Mouse (Mus musculus) kidney, embryonic 16.5 days (tissue): ENCODE results near the gene Pheta1. TPM values are rescaled to one million over a fixed set of nuclear protein-coding genes. Genes with fewer than 3 reads are reported as not detected.

ENCODE experiments used
- ATAC-seq: fragments of 200-750 bp; cut with Nextera tagmentation; 2 replicates; pipeline ENCODE4 v1.8.0; 2017; ENCODE audit warnings: moderate TSS enrichment; ENCODE audit not compliant: low FRiP score, low TSS enrichment
- H3K27ac ChIP-seq: fragments of 300-500 bp; sonication (generic); 2 replicates; pipeline ENCODE4 v1.5.1; 2014; ENCODE audit warnings: low read length
- H3K27me3 ChIP-seq: fragments of 300-500 bp; sonication (generic); 2 replicates; pipeline ENCODE4 v1.6.1; 2014; ENCODE audit warnings: low read length, control low read depth, mixed read lengths; ENCODE audit not compliant: insufficient read depth
- H3K36me3 ChIP-seq: fragments of 300-500 bp; sonication (generic); 2 replicates; pipeline ENCODE4 v1.6.1; 2014; ENCODE audit warnings: low read length, control low read depth, mixed read lengths; ENCODE audit not compliant: insufficient read depth
- H3K4me1 ChIP-seq: fragments of 300-500 bp; sonication (generic); 2 replicates; pipeline ENCODE4 v1.6.1; 2014; ENCODE audit warnings: low read length, control low read depth, mixed read lengths; ENCODE audit not compliant: insufficient read depth
- H3K4me2 ChIP-seq: fragments of 300-500 bp; sonication (generic); replicated peaks from 2 replicates; pipeline ENCODE4 v1.6.1; 2014; ENCODE audit warnings: low read depth, low read length
- H3K4me3 ChIP-seq: fragments of 300-500 bp; sonication (generic); 2 replicates; pipeline ENCODE4 v1.5.1; 2014; ENCODE audit warnings: mild to moderate bottlenecking, low read length
- H3K9ac ChIP-seq: fragments of 300-500 bp; sonication (generic); replicated peaks from 2 replicates; pipeline ENCODE4 v1.6.1; 2014; ENCODE audit warnings: low read length
- H3K9me3 ChIP-seq: fragments of 300-500 bp; sonication (generic); 2 replicates; pipeline ENCODE4 v1.6.1; 2016; ENCODE audit warnings: low read length, control low read depth
- WGBS: fragments of 180-500 bp; shearing (Covaris S2); extraction: QIAGEN DNeasy Blood & Tissue Kit; methylation state at CpG from one replicate; pipeline ENCODE4 v1.1.7; 2014; 5-methylcytosine and 5-hydroxymethylcytosine counted together
- polyA plus RNA-seq: library from polyadenylated mRNA; unstranded; fragments of >200 nt; fragmentation: Nextera tagmentation; extraction: Ambion mirVana; gene quantifications from 2 replicates; pipeline ENCODE4 v1.2.1, GENCODE M21; 2015

Gene Pheta1
- polyA plus RNA-seq, 1 experiment from 2014 or later, result 33.2 TPM

DNA sequence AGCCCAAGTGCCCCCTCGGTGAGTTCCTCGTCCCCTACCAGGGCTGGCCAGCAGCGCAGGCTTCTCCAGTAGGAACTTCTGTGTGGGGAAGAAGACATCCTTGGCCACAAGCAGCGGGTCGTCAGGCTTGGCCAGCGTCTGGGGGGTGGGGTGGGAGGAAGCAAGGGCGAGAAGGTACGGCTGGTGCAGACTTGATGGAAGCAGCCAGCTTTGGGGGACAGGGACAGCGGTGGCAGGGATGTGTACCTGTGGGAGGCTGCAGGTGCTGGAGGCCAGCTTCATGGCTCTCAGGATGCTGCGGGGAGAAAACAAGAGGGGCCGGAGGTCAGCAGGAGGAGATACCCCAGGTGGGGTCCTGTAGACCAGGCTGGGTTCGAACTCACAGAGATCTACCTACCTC lies 26.3 kb downstream of the Pheta1 start:
- no peak for ATAC-seq
- Histone ChIP-seq H3K27ac (no peak overlapping the region), H3K9ac (no peak overlapping the region), H3K4me3 (no peak overlapping the region), H3K36me3 (0 out of 2 replicates have a peak, but pooled peaks cover 9% of the 10 kb centered on the region), H3K4me2 (no peak overlapping the region), H3K9me3 (no peaks in the 10 kb centered on the region), H3K4me1 (0 out of 2 replicates have a peak, but pooled peaks cover 4% of the 10 kb centered on the region), H3K27me3 (no peaks in the 10 kb centered on the region)
- whole genome bisulfite sequencing, result 86% methylated on average over 12 of the region's 12 CpGs

DNA sequence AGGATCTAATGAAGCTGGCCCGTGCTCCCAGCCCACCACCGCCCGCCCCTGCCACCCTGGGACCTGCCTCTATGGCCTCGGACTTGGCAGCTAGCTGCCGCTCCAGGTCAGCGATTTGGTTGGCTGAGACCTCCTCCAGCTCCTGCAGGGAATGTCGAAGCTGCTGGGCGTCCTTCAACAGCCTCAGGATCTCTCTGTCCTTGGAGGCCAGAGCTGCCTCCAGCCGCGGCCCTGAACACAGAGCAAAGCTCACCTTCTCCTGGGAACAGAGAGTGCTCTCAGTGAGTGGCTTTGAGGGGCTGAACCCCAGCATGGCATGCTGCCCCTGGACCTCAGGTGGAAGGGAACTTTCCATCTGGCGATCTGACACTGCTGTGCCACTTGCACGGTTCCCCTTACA lies 28.1 kb downstream of the Pheta1 start:
- Histone ChIP-seq H3K27ac (no peak overlapping the region), H3K9me3 (no peaks in the 10 kb centered on the region), H3K36me3 (0 out of 2 replicates have a peak, but pooled peaks cover 9% of the 10 kb centered on the region), H3K4me3 (no peak overlapping the region), H3K9ac (no peak overlapping the region), H3K4me2 (no peak overlapping the region), H3K27me3 (no peaks in the 10 kb centered on the region), H3K4me1 (0 out of 2 replicates have a peak, but pooled peaks cover 4% of the 10 kb centered on the region)
- ATAC-seq, result no peak
- 78% methylated on average over 12 of the region's 12 CpGs for WGBS

- Histone ChIP-seq H3K9ac (no peak overlapping the region), H3K4me2 (no peak overlapping the region), H3K4me3 (no peak overlapping the region), H3K27me3 (no peaks in the 10 kb centered on the region), H3K4me1 (0 out of 2 replicates have a peak, but pooled peaks cover 2% of the 10 kb centered on the region), H3K9me3 (no peaks in the 10 kb centered on the region), H3K36me3 (0 out of 2 replicates have a peak, but pooled peaks cover 5% of the 10 kb centered on the region), H3K27ac (no peak overlapping the region)
- ATAC-seq, result no peak
- WGBS, result 85% methylated on average over 17 of the region's 17 CpGs
These were observed 29.9 kb downstream of the Pheta1 start for GRCm38 (mm10) chr5:121878703-121879102.

- no peak for ATAC-seq
- no peak overlapping the region for H3K9ac ChIP-seq
- 0 out of 2 replicates have a peak, but pooled peaks cover 4% of the 10 kb centered on the region for H3K36me3 ChIP-seq
- no peak overlapping the region for H3K27ac ChIP-seq
- no peaks in the 10 kb centered on the region for H3K9me3 ChIP-seq
- H3K4me2 ChIP-seq, result no peak overlapping the region
- H3K27me3 ChIP-seq, result no peaks in the 10 kb centered on the region
- WGBS, result 62% methylated on average over 6 of the region's 6 CpGs
- no peak overlapping the region for H3K4me3 ChIP-seq
- no peaks in the 10 kb centered on the region for H3K4me1 ChIP-seq
These were observed 30.4 kb downstream of the Pheta1 start for GRCm38 (mm10) chr5:121879211-121879610.

- 69% methylated on average over 8 of the region's 8 CpGs for WGBS
- no peak overlapping the region for H3K9ac ChIP-seq
- no peaks in the 10 kb centered on the region for H3K27me3 ChIP-seq
- H3K4me1 ChIP-seq, result no peaks in the 10 kb centered on the region
- peak; percentile 50; the same call in 1 of the 2 replicates for ATAC-seq
- H3K27ac ChIP-seq, result no peak overlapping the region
- peaks cover 6% of the 10 kb centered on the region; the same call in 1 of the 2 replicates for H3K9me3 ChIP-seq
- H3K4me2 ChIP-seq, result no peak overlapping the region
- no peak overlapping the region for H3K4me3 ChIP-seq
- no peaks in the 10 kb centered on the region for H3K36me3 ChIP-seq
These were observed 34.6 kb downstream of the Pheta1 start for GRCm38 (mm10) chr5:121883356-121883755.

GRCm38 (mm10) chr5:121889375-121889774 lies 40.6 kb downstream of the Pheta1 start:
- H3K4me3 ChIP-seq, result no peak overlapping the region
- no peaks in the 10 kb centered on the region for H3K27me3 ChIP-seq
- no peak overlapping the region for H3K27ac ChIP-seq
- H3K36me3 ChIP-seq, result no peaks in the 10 kb centered on the region
- ATAC-seq, result no peak
- H3K4me1 ChIP-seq, result 0 out of 2 replicates have a peak, but pooled peaks cover 5% of the 10 kb centered on the region
- no peak overlapping the region for H3K9ac ChIP-seq
- H3K9me3 ChIP-seq, result peaks cover 6% of the 10 kb centered on the region; the same call in 1 of the 2 replicates
- no peak overlapping the region for H3K4me2 ChIP-seq
- WGBS, result 39% methylated on average over 13 of the region's 13 CpGs

DNA sequence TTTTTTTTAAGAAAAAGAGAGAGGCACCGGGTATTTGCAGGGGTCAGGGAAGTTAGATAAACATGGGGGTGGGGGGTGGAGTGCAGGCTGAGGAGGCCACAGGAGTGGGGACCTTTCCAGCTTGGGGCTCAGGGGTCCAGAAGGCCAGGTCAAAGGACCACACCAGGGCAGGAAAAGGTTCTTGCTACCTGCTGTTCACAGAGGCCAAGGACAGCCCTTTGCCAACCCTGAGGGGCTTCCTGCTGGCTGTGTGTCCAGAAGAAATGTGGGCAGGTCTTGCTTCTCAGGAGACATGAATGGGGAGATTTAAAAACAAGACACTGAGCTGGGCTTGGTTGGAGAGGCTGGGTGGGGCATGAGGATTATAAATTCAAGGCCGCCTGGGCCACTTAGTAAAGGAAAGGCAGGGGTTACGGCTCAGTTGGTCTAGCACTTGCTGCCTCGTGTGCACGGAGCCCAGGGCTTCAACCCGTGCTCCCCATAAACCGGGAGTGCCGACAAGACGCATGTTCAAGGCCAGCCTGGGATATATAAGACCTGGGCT lies 41.1 kb downstream of the Pheta1 start:
- Histone ChIP-seq H3K4me1 (peaks cover 7% of the 10 kb centered on the region; the same call in 1 of the 2 replicates), H3K36me3 (no peaks in the 10 kb centered on the region), H3K4me3 (no peak overlapping the region), H3K9ac (no peak overlapping the region), H3K9me3 (peaks cover 6% of the 10 kb centered on the region; the same call in 1 of the 2 replicates), H3K27ac (no peak overlapping the region), H3K4me2 (no peak overlapping the region), H3K27me3 (no peaks in the 10 kb centered on the region)
- WGBS, result 28% methylated on average over 9 of the region's 9 CpGs
- no peak for ATAC-seq

DNA sequence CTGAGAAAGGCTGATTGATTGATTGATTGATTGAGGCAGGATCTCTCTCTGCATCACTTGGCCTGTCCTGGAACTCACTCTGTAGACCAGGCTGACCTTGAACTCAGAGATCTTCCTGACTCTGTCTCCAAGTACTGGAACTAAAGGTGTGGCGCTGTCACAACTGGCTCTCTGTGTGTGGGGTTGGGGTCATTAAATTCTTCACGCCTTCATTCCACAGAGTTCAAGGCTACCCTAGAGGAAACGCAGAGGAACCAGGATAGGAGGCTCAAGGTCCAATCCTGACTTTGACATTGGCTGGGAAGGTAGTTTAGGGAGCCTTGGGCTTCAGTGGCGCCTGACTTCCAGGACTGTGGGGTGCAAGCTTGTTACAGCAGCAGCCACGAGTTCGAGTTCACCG lies 42.1 kb downstream of the Pheta1 start:
- Histone ChIP-seq H3K36me3 (no peaks in the 10 kb centered on the region), H3K4me2 (no peak overlapping the region), H3K4me3 (no peak overlapping the region), H3K27ac (no peak overlapping the region), H3K4me1 (peaks cover 16% of the 10 kb centered on the region), H3K9ac (no peak overlapping the region), H3K9me3 (peaks cover 6% of the 10 kb centered on the region; the same call in 1 of the 2 replicates), H3K27me3 (no peaks in the 10 kb centered on the region)
- WGBS, result 89% methylated on average over 7 of the region's 7 CpGs
- no peak for ATAC-seq

DNA sequence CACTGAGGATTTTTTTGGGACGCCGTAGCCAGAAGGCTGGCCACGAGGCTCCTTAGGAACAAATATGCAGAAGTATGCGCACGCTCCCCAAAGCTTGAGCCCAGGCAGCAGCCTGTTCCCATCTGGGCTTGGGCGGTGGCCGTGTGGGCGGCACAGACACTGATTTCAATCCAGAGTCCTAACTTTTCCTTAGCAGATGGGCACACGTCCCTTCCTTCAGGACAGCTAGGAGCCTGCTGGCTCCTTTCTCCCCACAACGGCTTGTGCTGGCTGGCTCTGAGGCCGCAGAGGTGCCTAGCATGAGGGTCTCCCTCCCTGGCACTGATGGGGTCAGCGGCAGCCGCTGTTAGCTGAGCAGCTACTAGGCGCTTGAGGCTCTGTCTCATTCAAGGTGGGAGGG lies 43.5 kb downstream of the Pheta1 start:
- Histone ChIP-seq H3K4me1 (peaks cover 18% of the 10 kb centered on the region), H3K27ac (no peak overlapping the region), H3K4me3 (no peak overlapping the region), H3K36me3 (no peaks in the 10 kb centered on the region), H3K27me3 (no peaks in the 10 kb centered on the region), H3K4me2 (no peak overlapping the region), H3K9ac (no peak overlapping the region), H3K9me3 (peaks cover 6% of the 10 kb centered on the region; the same call in 1 of the 2 replicates)
- WGBS, result 87% methylated on average over 14 of the region's 14 CpGs
- ATAC-seq, result no peak

DNA sequence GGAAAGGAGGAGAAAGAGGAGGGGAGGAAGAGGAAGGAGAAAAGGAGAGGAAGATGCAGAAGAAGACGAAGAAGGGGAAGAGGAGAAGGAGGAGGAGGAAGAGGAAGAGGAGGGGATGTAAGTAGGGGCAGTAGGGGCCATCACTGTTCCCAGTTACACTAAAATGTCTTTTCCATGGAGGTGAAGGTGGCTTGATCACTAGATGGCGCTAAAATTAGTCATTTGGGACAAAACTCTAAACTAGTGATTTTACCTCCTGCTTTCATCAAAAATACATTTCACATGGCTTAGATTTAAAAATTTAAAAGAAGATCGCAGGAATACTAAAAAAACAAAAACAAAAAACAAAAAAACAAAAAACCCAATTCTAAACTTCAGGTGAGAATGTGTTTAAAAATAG lies 44.8 kb downstream of the Pheta1 start:
- 42% methylated on average over 3 of the region's 3 CpGs for WGBS
- H3K36me3 ChIP-seq, result no peaks in the 10 kb centered on the region
- H3K9me3 ChIP-seq, result no peaks in the 10 kb centered on the region

More for the DNA sequence above, 44.8 kb downstream of the Pheta1 start:
- peaks cover 18% of the 10 kb centered on the region for H3K4me1 ChIP-seq
- H3K27ac ChIP-seq, result no peak overlapping the region
- H3K4me2 ChIP-seq, result no peak overlapping the region
- H3K4me3 ChIP-seq, result no peak overlapping the region
- ATAC-seq, result no peak
- H3K9ac ChIP-seq, result no peak overlapping the region
- H3K27me3 ChIP-seq, result no peaks in the 10 kb centered on the region
